Mouse (Mus musculus) embryonic fibroblast, embryonic 13.5 days (primary cell): ENCODE results near the gene Tbc1d32.
"Not testable (repeated sequence)": the region's sequence is repeated elsewhere in the genome, so short reads cannot be mapped to it uniquely, and the experiment has no call there.

Experiments
- CTCF ChIP-seq: IDR thresholded peaks from 2 replicates; pipeline ENCODE4 v1.5.1; 2011; ENCODE audit warnings: mild to moderate bottlenecking, control low read depth, low read length, moderate library complexity, borderline replicate concordance; ENCODE audit not compliant: insufficient read depth
- POLR2A ChIP-seq: IDR thresholded peaks from 2 replicates; pipeline ENCODE4 v1.6.1; 2011; ENCODE audit warnings: low read depth, mild to moderate bottlenecking, control low read depth, low read length, moderate library complexity

DNA sequence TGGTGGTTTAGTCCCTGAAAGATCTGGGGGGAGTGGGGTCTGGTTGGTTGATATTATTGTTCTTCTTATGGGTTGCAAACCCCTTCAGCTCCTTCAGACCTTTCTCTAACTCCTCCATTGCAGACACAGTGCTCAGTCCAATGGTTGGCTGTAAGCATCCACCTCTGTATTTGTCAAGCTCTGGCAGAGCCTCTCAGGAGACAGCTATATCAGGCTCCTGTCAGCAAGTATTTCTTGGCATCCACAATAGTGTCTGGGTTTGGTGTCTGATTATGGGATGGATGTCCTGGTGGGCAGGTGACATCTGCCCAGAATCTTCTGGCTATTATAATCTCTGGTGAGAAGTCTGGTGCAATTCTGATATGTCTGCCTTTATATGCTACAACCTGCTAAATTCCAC is 60.8 kb downstream of the Tbc1d32 start:
- not testable (repeated sequence) for TF ChIP-seq POLR2A, CTCF
